Mouse (Mus musculus): ENCODE measurements around the gene Crb3. TPM values are rescaled to one million over a fixed set of nuclear protein-coding genes. Genes with fewer than 3 reads are reported as not detected.

Gene Crb3
- total RNA-seq, 1 experiment from 2014 or later = 1.4 TPM

DNA sequence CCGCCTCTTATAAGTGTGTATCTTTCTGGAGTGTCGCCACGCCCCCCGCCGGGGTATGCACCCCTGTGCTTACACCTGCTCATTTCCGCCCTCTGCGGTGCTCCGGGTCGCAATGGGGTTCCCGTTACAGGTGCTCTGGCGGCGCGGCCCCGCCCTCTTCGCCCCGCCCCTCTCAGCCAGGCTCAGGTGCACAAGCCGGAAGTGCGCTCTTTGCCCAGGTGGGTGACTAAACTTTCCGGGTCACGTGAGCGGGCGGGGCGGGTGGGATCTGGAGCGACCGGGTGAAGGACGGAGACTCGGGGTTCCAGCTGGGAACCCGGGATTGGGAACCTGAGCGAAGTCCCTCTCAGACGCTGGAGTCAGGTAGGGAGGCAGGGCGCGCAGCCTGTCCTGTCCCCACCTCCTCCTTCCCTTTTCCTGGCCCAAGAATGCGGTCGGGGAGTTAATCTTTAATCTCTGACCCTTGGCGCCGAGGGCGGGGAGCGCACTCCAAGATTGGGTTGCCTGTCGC lies 3.2 kb downstream of the Crb3 start:
- DNase-seq = no peak

DNA sequence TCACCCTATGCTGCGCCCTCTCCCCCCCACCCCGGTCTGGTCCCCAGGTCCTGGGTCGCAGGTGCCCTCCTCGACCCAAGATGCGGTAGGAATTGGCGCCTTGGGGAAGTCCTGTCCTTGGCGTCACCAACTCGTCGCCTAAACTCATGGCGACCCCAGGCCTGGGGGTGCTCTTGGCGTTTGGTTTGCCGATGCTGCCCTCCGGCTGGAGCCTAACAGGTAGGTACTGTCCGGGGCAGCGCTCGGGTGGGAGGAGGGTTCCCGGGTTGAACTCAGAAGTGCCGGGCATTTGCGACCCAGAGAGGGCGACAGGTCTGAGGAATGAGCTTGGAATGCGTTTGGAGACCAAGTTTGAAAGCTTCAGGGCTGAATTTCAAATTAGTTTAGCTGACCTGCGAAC lies 3.6 kb downstream of the Crb3 start:
- no peak for DNase-seq

DNA sequence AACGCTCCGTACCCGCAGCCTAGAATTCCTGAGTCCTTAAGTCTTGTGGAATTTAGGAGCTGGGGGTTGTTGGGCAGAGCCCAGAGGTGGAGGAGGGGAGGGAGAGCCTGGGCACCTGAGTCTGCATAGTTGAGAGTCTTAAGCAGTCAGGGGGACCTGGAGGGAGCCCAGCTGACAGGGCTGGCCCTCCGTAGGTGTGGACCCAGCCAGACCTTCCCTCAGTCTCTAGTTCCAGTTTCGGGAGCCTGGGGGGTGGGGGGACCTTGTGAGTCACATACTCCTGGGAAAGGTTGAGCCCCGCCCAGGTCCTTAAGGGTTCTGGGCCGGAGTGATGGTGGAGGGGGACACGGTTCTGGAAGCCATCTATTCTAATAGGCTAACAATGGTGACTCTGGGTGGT lies 4.1 kb downstream of the Crb3 start:
- no peak for DNase-seq

DNA sequence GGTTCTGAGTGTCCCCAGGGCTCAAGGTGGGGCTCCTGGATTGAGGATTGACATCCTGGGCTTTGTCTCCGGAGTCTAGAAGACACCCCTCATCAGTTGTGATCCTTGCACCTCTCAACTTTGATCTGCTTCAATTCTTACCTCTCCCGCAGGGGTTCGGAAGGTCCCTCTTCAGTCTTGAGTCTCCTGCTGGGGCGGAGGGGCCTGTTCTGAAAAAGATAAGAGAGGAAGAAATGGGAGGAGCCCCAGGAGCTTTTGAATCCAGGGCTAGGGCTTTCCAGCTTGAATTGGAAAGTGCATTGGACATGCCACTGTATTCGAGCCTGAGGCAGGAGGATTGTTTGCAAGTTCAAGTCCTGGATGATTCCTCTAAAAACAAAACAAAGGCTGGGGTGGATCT lies 8.0 kb downstream of the Crb3 start:
- no peak for DNase-seq

DNA sequence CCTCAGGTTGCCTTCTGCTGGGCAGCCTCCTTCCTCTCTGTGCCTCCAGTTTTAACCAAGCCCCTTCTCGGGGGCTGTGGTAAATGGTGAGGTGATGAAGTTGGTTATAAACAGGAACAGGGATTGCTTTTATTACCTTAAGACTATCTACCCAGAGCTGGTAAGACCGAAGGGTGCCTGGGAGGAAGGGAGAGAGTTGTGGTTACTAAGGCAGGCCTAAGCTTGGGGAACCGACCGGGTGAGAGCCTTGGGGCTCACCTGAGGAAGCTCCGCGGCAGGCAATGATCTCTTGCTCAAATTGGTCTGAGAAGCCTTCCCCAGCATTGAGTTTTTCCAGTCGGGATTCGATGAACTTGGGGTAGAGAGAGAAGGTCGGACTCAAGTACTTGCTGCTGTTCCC lies 11.4 kb downstream of the Crb3 start:
- DNase-seq = no peak

DNA sequence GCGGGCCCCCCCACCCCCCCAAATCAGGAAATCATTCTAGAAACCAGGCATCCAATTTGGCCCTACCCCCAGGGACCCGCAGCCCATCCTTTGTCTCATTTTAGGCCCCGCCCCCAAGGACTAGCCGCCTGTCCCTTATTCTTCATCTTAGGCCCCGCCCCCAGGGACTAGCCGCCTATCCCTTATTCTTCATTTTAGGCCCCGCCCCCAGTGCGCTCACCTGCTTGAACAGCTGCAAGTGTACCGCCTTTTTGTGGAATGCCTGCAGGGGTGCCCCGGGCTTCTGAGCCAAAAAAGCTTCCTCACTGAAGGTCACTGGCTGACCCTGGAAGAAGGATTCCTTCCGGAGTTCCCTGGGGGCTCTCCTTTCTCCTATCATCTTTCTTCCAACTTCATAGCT lies 11.8 kb downstream of the Crb3 start:
- DNase-seq = peak; percentile 19

DNA sequence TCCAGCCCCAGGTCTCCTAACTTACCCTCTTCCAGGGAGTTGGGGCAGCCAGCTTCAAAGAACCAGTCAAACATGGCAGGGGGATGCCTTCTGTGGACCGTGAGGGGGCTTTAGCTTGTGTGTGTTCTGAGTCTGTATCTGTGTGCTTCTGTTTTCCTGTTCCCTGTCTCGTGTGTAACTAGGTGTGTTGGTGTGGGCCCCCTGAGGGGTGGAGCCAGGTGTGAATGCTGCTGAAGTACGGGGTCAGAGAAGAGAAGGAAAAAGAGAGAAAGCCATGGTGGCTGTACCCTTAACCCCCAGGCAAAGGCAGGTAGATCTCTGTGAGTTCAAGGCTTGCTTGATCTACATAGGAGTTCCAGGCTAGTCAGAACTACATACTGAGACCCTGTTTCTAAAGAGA lies 18.0 kb downstream of the Crb3 start:
- DNase-seq = no peak

DNA sequence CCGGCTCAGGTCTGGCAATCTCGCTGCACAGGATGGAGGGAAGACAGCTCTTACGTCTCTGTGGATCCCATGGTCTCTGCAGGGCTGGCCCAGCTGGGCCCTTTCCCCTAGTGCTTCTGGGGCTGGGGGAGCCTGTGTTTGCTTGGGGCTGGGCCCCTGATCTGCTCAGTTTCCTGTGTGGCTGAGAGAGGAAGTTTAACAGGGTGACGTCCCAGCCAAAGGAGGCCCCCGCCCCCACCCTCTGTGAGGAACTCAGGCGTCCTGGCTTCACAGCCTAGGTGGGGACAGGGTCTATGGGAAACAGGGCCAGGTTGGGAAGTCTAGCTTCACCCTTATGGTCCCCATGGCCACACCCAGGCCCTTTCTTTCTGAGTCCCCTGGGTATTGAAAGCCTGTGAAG lies 19.4 kb downstream of the Crb3 start, which contains the start of gene Dennd1c:
Gene Dennd1c, minus strand, starts transcription at position 179 of the 400 bp plus-strand sequence.
- peak; percentile 31 for DNase-seq

DNA sequence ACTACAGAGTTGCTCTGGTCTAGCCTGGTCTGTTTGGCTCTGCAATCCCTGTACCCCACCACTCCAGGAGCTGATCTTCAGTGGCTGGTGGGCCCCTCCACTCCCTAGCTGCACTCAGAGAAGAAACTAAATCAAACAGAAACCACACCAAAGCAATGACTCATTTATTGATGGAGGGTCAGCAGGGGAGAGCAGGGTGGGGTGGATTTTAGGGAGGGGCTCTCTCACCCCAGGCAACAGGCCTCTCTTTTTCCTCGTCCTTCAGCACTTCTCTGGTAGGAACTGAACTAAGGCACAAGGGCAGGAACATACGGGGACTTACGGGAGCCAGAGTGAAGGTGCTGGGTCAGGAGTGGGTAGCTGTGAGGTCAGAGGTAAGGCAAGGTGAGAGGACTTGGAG lies 21.0 kb downstream of the Crb3 start:
- no peak for DNase-seq

DNA sequence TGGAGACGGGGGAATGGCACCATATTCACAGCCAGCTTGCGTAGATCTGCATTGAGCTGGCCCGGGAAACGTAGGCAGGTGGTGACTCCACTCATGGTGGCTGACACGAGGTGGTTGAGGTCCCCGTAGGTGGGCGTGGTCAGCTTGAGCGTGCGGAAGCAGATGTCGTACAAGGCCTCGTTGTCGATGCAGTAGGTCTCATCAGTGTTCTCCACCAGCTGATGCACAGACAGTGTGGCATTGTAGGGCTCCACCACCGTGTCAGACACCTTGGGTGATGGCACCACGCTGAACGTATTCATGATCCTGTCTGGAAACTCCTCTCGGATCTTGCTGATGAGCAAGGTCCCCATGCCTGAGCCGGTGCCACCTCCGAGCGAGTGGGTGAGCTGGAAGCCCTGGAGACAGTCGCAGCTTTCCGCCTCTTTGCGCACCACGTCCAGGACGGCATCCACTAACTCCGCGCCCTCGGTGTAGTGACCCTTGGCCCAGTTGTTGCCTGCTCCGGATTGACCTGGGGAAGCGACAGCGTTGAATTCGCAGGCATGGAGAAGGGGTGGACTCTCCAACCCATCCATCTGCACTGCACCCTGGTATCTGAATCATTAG lies 22.4 kb downstream of the Crb3 start:
- no peak for DNase-seq

DNA sequence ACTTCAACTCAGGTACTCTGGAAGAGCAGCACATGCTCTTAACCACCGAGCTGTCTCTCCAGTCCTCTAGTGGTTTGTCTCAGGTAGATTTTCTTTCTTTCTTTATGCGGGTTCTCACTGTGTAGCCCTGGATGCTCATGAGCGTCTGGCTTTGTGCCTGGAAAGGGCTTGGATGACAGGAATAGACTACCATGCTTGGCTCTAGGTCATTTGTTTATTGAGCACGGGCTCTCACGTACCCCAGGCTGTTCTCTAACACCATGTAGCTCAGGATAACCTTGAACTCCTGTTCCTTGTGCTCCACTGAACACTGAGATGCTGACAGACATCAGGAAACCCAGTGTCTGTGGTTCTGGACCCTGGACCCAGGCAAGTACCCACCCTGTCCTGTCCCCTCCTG lies 23.6 kb downstream of the Crb3 start:
- DNase-seq = no peak

DNA sequence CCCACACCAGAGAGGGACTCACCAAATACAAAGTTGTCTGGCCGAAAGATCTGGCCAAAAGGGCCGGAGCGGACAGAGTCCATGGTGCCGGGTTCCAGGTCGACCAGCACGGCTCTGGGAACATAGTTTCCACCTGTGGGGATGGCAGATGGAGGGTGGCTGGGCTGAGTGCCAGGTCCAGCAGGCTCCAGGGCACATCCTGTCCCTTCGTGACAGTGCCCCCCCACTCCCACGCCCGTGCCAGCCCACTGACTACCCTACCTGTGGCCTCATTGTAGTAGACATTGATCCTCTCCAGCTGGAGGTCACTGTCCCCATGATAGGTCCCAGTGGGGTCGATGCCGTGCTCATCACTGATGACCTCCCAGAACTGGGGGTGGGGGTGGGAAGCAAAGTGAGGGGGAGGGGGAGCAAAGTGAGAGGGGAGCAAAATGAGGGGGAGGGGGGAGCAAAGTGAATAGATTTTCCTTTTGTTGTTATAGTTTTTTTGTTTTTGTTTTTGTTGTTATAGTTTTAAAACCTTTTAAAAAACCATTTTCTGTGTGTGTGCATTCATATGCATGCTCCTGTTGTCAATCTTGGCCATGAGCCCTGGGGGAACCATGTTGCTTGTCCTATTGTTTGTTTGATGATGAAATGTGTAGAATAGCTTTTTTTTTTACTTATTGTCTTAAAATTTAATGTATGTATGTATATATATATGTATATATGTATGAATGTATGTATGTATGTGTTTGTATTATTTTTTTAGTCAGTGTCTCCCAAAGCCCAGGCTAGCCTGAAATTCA lies 27.3 kb downstream of the Crb3 start:
- DNase-seq = no peak

DNA sequence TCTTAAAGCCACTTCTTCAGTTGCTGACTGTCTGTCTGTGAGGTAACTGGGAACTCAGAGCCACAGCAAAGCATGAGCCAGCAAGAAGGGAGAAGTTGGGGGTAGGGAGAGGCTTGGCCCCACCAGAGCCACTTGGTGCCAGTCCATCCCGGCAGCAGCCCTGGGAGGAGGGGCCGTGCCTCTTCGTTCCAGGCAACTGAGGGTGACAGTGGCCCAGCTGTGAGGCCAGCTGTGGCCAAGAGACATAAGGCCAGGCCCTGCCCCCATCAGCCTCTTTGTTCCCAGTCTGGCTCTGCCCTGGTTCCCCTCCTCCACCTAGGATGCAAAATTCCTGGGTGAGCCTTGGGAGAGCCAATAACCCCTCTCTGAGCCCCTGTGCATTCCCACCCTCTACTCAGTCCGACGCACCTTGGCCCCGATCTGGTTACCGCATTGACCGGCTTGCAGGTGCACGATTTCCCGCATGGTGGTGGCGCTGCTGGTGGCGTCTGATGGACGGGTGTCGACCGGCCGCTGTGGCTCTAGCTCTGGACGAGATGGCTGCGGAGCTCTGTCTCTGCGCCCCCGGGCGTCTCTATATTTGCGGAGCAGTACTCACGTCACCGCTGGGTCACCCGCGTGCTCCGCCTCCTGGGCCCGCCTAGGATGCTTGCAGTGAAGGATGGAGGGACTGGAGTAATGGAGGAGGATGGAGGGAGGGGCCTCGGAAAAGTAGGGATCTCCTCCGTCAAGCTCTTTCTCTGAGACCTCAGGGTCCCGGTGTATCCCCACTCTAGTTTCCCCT lies 28.3 kb downstream of the Crb3 start, which contains the start of gene Tubb4a:
Gene Tubb4a, minus strand, starts transcription at position 734 of the 784 bp plus-strand sequence.
- DNase-seq = peak; percentile 39

DNA sequence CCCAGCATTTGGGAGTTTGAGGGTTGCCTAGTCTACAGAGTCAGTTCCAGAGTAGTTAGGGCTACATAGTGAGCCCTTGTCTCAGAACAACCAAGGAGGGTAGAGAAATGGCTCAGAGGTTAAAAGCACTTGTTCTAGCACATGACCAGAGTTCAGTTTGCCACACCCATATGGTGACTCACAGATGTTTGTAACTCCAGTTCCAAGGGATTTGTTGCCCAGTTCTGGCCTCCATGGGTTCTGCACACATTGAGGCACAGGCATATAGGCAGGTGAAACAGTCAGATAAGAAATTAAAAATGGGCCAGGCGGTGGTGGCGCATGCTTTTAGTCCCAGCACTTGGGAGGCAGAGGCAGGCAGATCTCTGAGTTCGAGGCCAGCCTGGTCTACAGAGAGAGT lies 35.3 kb downstream of the Crb3 start:
- no peak for DNase-seq

DNA sequence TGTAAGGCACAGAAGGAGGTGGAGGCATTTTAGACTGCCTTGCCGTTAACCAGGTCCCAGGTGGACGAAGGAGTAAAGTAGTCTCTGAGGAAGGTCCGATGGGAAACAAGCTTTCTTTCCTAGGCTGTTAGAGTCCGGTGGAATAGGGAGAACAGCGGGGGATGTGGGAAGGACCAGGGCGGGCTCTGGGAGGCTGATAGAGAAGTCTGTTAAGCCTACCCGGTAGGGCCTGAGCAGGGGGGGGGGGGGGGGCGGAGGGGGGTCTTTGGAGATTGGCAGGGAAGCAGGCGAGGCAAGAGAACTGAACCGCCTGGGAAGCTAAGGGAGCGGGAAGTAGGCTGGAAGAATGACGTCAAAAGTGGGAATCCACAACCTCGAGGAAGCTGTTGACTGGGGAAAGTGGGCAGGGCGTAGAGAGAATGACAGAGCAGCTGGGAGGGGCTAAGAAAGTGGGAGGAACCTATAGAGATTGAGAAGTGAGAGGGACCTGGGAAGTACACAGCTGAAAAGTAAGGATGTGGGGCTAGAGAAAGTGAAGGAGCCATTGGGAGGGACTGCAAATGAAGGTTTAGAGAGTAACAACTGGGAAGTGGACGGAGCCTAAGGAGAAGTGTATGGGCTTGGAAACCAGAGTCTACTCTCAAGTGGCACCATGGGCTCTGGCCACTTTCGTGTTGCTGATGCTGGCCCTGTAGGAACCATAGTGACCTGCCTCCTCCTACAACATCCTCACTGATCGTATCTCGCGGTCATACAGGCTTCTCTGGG lies 37.1 kb downstream of the Crb3 start:
- peak; percentile 46 for DNase-seq

DNA sequence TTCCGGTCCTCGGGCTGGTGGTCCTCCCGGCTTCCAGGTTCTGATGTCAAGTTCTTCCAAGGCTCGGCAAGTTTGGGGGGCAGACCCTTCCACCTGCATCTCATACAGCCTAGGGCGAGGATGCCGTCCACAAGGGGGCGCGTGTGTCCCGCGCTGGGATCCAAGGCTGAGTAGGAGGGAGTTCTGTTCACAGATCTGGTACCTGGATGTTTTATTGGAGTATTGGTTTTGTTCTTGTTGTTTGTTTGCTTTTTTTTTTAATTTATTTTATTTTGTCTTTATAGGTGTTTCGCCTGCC lies 37.7 kb downstream of the Crb3 start:
- DNase-seq = peak; percentile 90

DNA sequence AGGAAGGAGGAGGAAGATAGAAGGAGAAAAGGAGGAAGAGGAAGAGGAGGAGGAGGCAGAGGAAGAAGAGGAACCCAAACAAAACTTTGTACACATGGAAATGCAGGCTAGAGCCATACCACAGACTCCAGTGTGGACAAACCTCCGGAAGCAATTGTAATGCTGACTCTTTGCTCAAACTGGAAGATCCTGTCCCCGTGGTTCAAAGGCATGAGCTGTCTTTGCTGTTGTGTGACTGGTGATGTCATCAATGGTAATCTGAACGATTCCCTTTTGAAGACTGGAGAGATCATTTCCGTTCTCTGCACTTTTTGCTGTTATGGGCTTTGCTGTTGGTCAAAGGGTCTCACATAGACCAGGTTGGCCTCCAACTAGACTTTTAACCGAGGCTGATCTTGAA lies 39.4 kb downstream of the Crb3 start:
- DNase-seq = no peak

DNA sequence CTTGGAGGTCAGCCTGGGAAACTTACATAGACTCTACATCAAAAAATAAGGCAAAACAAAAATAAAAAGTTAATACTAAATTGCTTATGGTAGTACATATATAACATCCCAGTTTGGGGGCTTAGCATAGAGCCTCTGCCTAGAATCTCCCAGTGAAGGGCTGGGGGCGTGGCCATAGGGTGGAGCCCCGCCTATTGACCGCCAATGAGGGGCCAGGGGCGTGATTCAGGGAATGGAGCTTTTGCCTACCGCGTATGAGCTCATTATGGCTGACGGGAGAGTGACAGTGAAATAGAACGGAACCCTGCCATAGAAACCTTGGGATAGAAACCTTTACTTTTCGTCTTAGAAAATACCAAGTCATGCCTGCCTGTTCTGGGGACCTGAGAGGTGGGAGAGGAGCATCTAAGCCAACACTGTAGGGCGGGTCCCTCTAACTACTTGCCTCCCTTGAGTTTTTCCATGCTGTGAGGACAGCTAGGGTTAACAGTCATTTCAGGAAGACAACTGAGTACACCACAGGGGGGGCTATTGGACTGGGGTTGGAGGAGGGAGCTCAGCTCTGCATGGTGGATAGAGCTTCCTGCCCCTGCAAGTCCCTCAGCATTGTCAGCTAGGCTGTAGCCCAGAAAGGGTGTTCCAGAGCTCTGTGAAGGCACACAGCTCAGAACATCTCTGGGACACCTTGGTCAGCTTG lies 40.9 kb downstream of the Crb3 start:
- DNase-seq = peak; percentile 52

DNA sequence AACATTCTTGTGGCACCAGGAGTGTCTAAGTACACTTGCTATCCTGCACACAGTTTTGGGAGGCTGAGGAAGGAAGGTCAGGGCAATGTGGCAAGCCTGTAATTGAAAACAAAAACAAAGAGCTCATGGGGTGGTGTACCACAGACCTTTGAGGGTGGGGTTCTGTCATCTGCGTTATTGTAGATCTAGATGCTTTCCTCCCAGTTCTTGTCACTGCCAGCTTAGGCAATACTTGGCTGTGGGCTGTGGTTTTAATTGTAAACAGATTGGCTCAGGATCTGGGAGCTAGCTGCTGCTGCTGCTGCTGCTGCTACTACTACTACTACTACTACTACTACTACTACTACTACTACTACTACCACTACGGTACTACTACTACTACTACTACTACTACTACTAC lies 43.4 kb downstream of the Crb3 start:
- DNase-seq = no peak

DNA sequence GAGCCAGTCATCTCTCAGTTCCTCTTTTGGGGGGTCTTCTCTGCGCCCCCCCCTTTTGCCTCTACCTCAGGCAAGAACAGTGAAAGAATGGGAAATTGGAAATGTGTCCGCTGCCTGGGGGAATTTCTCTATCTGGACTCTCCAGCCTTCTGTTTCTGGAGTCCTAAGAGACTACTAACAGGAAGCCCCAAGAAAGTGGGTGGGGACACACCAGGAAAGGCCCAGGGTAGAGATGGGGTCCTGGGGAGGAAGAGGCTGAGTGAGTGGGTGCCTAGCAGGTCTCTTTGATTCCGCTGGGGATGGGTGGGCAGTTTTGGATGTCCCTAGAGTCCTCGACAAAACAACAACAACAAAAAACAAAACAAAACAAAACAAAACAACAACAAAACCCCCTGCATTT lies 45.6 kb downstream of the Crb3 start:
- no peak for DNase-seq

DNA sequence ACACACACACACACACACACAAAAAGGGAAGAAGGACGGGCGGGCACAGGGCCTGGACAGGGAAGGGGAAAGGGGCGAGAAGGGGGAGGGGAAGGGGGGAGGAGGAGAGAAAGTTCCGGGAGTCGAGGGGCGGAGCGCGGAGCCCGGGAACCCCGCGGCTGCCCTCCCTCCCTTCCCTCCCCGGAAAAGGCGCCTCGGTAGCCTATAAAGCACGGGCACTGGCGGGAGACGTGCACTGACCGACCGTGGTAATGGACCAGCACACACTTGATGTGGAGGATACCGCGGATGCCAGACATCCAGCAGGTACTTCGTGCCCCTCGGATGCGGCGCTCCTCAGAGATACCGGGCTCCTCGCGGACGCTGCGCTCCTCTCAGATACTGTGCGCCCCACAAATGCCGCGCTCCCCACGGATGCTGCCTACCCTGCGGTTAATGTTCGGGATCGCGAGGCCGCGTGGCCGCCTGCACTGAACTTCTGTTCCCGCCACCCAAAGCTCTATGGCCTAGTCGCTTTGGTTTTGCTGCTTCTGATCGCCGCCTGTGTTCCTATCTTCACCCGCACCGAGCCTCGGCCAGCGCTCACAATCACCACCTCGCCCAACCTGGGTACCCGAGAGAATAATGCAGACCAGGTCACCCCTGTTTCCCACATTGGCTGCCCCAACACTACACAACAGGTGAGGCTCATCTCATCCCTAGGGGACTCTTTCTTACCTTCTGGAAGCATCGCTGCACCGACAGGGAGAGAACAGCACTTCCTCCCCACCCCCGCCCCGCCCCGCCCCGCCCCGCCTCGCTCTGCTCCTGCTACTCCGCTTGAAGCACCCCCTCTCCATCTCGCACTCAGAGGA lies 46.5 kb downstream of the Crb3 start, which contains the start of gene Tnfsf9:
Gene Tnfsf9, plus strand, starts transcription at position 145 of the 854 bp plus-strand sequence.
- peak; percentile 13 for DNase-seq

Measured in adrenal gland, postnatal 14 days (tissue).